Mouse (Mus musculus) liver, embryonic 11.5 days (tissue): ENCODE measurements at regions not wholly inside any gene's neighbourhood (a gene's known extent, or its start where the extent isn't known, plus 50 kb on each side); places are given as distances from the start of the nearest gene placed in this dataset.

Experiments
- ATAC-seq: fragments of 200-750 bp; cut with Nextera tagmentation; replicated peaks from 2 replicates; pipeline ENCODE4 v1.8.0; 2017; ENCODE audit warnings: moderate number of reproducible peaks, mild to moderate bottlenecking, moderate TSS enrichment, moderate library complexity; ENCODE audit not compliant: low FRiP score
- DNase-seq: peaks from one replicate; pipeline ENCODE4 v3.0.0-alpha.2; 2017; ENCODE audit warnings: low spot score
- H3K27ac ChIP-seq: fragments of 300-500 bp; sonication (generic); 2 replicates; pipeline ENCODE4 v1.5.1; 2014; ENCODE audit warnings: mild to moderate bottlenecking, low read depth, low read length, control low read depth
- H3K27me3 ChIP-seq: fragments of 300-500 bp; sonication (generic); replicated peaks from 2 replicates; pipeline ENCODE4 v1.6.1; 2014; ENCODE audit warnings: low read length, mixed read lengths; ENCODE audit not compliant: control insufficient read depth, insufficient read depth
- H3K36me3 ChIP-seq: fragments of 300-500 bp; sonication (generic); 2 replicates; pipeline ENCODE4 v1.6.1; 2014; ENCODE audit warnings: mild to moderate bottlenecking, low read length, moderate library complexity, mixed read lengths; ENCODE audit not compliant: control insufficient read depth, insufficient read depth
- H3K4me1 ChIP-seq: fragments of 300-500 bp; sonication (generic); replicated peaks from 2 replicates; pipeline ENCODE4 v1.6.1; 2014; ENCODE audit warnings: low read length, mixed read lengths; ENCODE audit not compliant: control insufficient read depth, insufficient read depth
- H3K4me2 ChIP-seq: fragments of 300-500 bp; sonication (generic); 2 replicates; pipeline ENCODE4 v1.6.1; 2014; ENCODE audit warnings: mild to moderate bottlenecking, control low read depth, moderate library complexity
- H3K4me3 ChIP-seq: fragments of 300-500 bp; sonication (generic); 2 replicates; pipeline ENCODE4 v1.5.1; 2014; ENCODE audit warnings: low read depth, low read length, control low read depth
- H3K9ac ChIP-seq: fragments of 300-500 bp; sonication (generic); 2 replicates; pipeline ENCODE4 v1.6.1; 2014; ENCODE audit warnings: low read depth, low read length, control low read depth
- H3K9me3 ChIP-seq: fragments of 300-500 bp; sonication (generic); 2 replicates; pipeline ENCODE4 v1.6.1; 2016; ENCODE audit warnings: low read length, inconsistent platforms, mixed read lengths; ENCODE audit not compliant: control insufficient read depth
- WGBS: fragments of 180-500 bp; shearing (Covaris S2); extraction: QIAGEN DNeasy Blood & Tissue Kit; methylation state at CpG from one replicate; pipeline ENCODE4 v1.1.7; 2014; 5-methylcytosine and 5-hydroxymethylcytosine counted together

DNA sequence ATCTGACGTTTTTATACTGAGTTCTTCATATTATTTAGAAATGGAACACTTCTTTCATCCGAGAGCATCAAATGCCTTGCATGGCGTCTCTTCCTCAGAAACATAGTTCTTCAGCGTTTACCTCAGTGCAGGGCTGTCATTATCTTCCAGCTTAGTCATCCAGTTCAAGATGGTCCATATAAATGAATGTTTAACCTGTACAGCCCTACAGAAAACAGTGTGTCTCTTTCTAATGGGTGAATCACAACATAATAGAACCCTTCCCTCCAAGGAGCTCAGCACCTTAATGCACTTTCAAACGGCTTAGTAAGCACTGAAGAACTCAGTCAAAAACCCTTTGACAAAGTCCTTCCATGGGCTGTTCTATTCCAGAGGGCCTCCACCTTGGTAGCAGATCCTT is 49.8 kb upstream of the Atp2b1 start:
- Histone ChIP-seq H3K4me3 (no peak overlapping the region), H3K4me1 (no peaks in the 10 kb centered on the region; the same call in 1 of the 2 replicates), H3K4me2 (no peak overlapping the region), H3K9me3 (no peaks in the 10 kb centered on the region), H3K27me3 (no peaks in the 10 kb centered on the region), H3K36me3 (no peaks in the 10 kb centered on the region), H3K27ac (no peak overlapping the region), H3K9ac (no peak overlapping the region)
- WGBS = 82% methylated on average over 5 of the region's 5 CpGs
- ATAC-seq (no peak), DNase-seq (no peak)
